Mouse (Mus musculus): ENCODE measurements at regions not wholly inside any gene's neighbourhood (a gene's known extent, or its start where the extent isn't known, plus 50 kb on each side); places are given as distances from the start of the nearest gene placed in this dataset.

DNA sequence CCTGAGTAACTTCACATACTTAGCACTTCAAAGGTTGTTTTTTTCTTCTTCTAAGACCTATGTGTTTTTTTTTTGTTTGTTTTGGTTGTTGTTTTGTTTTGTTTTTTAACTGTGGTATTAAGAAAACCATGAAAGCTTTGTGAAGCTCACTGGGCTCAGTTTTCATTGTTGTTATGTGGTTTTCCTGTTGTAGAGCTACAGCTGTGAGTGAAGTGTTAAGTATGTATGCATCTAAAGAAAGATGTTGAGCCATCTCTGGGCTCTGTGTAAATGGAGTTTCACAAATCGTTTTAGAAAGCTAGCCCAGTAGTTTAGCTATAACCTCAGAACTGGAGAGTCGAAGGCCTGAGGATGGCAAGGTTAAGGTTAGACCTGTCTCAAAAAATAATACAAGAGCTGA is 158.4 kb upstream of the Stt3b start:
- TF ChIP-seq GATA1 (IDR thresholded peaks at IDR 0.05; ENCODE audit: low read length) (no peak), TAL1 (IDR thresholded peaks at IDR 0.05; ENCODE audit: low read length) (no peak)
